Mouse (Mus musculus) common myeloid progenitor, adult 5-6 weeks (primary cell): Measurements from ENCODE around the gene Ccdc170. TPM values are rescaled to one million over a fixed set of nuclear protein-coding genes. Genes with fewer than 3 reads are reported as not detected.
"Not testable (repeated sequence)": the region's sequence is repeated elsewhere in the genome, so short reads cannot be mapped to it uniquely, and the experiment has no call there.

Experiments
- ATAC-seq: replicated peaks from 2 replicates; pipeline ENCODE4 v1.8.0; 2016; ENCODE audit warnings: low read depth, mild to moderate bottlenecking, moderate TSS enrichment, inconsistent platforms; ENCODE audit not compliant: poor library complexity, severe bottlenecking
- total RNA-seq: library from RNA; stranded (forward); fragments of 200-1000, 187-1606 nt; gene quantifications from 2 replicates; pipeline ENCODE4 v1.2.3, GENCODE M21; 2017

Ccdc170 gene
- total RNA-seq = not detected in 2 replicates

GRCm38 (mm10) chr10:4482355-4482754 lies at the start of gene Ccdc170:
Gene Ccdc170, plus strand, starts transcription at chr10:4482502.
- no peak for ATAC-seq

GRCm38 (mm10) chr10:4432996-4433755 lies 49.1 kb upstream of the Ccdc170 start:
- peak; percentile 38 for ATAC-seq

GRCm38 (mm10) chr10:4433871-4434270 lies 48.4 kb upstream of the Ccdc170 start:
- ATAC-seq = not testable (repeated sequence)

- no peak for ATAC-seq
Observed at GRCm38 (mm10) chr10:4435416-4435815, 46.9 kb upstream of the Ccdc170 start.

- ATAC-seq = peak; percentile 85
Observed at GRCm38 (mm10) chr10:4456409-4456808, 25.9 kb upstream of the Ccdc170 start.

GRCm38 (mm10) chr10:4460201-4460600 lies 22.1 kb upstream of the Ccdc170 start:
- no peak for ATAC-seq

- no peak for ATAC-seq
Observed at GRCm38 (mm10) chr10:4465799-4466198, 16.5 kb upstream of the Ccdc170 start.

GRCm38 (mm10) chr10:4469406-4469805 lies 12.9 kb upstream of the Ccdc170 start:
- ATAC-seq = peak; percentile 42; the same call in 1 of the 2 replicates

GRCm38 (mm10) chr10:4473591-4473993 lies 8.7 kb upstream of the Ccdc170 start:
- ATAC-seq = no peak

- no peak for ATAC-seq
Observed at GRCm38 (mm10) chr10:4475431-4475830, 6.9 kb upstream of the Ccdc170 start.

- ATAC-seq = no peak
Observed at GRCm38 (mm10) chr10:4476604-4477003, 5.7 kb upstream of the Ccdc170 start.

- no peak for ATAC-seq
Observed at GRCm38 (mm10) chr10:4480929-4481328, 1.4 kb upstream of the Ccdc170 start.

GRCm38 (mm10) chr10:4481695-4482094 lies 607 bp upstream of the Ccdc170 start:
- no peak for ATAC-seq

- no peak for ATAC-seq
Observed at GRCm38 (mm10) chr10:4483848-4484247, 1.5 kb downstream of the Ccdc170 start.

- ATAC-seq = peak; percentile 29; the same call in 1 of the 2 replicates
Observed at GRCm38 (mm10) chr10:4484986-4485385, 2.7 kb downstream of the Ccdc170 start.

- no peak for ATAC-seq
Observed at GRCm38 (mm10) chr10:4489865-4490264, 7.6 kb downstream of the Ccdc170 start.

GRCm38 (mm10) chr10:4491281-4491680 lies 9.0 kb downstream of the Ccdc170 start:
- 0 out of 2 replicates have a peak, but pooled peaks have one; percentile 36 for ATAC-seq

- ATAC-seq = no peak
Observed at GRCm38 (mm10) chr10:4492045-4492444, 9.7 kb downstream of the Ccdc170 start.

GRCm38 (mm10) chr10:4492909-4493308 lies 10.6 kb downstream of the Ccdc170 start:
- ATAC-seq = no peak

GRCm38 (mm10) chr10:4503251-4503650 lies 20.9 kb downstream of the Ccdc170 start:
- no peak for ATAC-seq

GRCm38 (mm10) chr10:4512725-4513124 lies 30.4 kb downstream of the Ccdc170 start:
- ATAC-seq = peak; percentile 60

- ATAC-seq = peak; percentile 81
Observed at GRCm38 (mm10) chr10:4517614-4518013, 35.3 kb downstream of the Ccdc170 start.
